ENCODE assay signal across 8 mouse cellular contexts in the genomic region with DNA sequence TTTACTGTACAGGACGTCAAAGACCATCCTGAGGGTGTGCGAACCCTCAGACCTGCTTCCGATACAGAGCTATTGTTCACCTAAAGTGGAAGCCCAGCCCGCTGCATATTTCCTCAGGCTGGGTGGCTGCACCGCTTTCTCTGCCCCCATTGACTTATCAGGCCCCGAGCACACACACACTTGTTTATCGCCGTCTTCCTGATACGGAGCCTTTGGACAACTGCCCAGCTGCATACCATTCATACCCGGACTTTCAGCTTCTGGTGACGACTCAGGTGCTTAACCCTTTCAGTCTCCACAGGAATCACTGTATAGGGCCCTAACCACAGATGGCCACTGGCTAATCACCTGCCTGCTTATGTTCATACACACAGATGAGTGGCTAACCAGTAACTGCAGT.
DNase-seq lines count a peak whose midpoint lies in the region; ATAC-seq and TF ChIP-seq lines count a peak whose summit lies in the region.

No protein-coding gene starts in this region.

- peak; percentile 97 for TF ChIP-seq EP300 in heart, postnatal 0 days (IDR thresholded peaks at IDR 0.05; ENCODE audit: low read depth)

- no peak overlapping the region for H3K4me3 ChIP-seq in forebrain, embryonic 12.5 days (replicated peaks)
- no peak overlapping the region for H3K4me3 ChIP-seq in forebrain, embryonic 11.5 days (ENCODE audit: low read depth, low read length)
- no peak overlapping the region for H3K4me3 ChIP-seq in heart, postnatal 0 days (ENCODE audit: low read depth, low read length)
- H3K4me3 ChIP-seq in limb, embryonic 13.5 days = no peak overlapping the region

- 0 out of 2 replicates have a peak, but pooled peaks have one; percentile 30 for ATAC-seq in forebrain, embryonic 12.5 days (ENCODE audit: low FRiP score)
- no peak; the same call in 1 of the 2 replicates for ATAC-seq in forebrain, embryonic 11.5 days (replicated peaks; ENCODE audit: low FRiP score)
- peak; percentile 88 for ATAC-seq in heart, postnatal 0 days (ENCODE audit: insufficient read depth, low read depth)
- ATAC-seq in limb, embryonic 13.5 days (ENCODE audit: low FRiP score, low read depth) = peak; percentile 48; the same call in 1 of the 2 replicates

- H3K4me1 ChIP-seq in forebrain, embryonic 12.5 days = peaks cover 17% of the 10 kb centered on the region
- H3K4me1 ChIP-seq in forebrain, embryonic 11.5 days (replicated peaks; ENCODE audit: control insufficient read depth, insufficient read depth, low read length) = no peaks in the 10 kb centered on the region
- H3K4me1 ChIP-seq in heart, postnatal 0 days (ENCODE audit: control insufficient read depth, insufficient read depth) = peaks cover 30% of the 10 kb centered on the region
- peaks cover 34% of the 10 kb centered on the region for H3K4me1 ChIP-seq in limb, embryonic 13.5 days

- no peak overlapping the region for H3K4me2 ChIP-seq in forebrain, embryonic 12.5 days
- no peak overlapping the region for H3K4me2 ChIP-seq in forebrain, embryonic 11.5 days (ENCODE audit: low read depth, low read length, severe bottlenecking)
- peak overlapping the region; percentile 7; the same call in 1 of the 2 replicates for H3K4me2 ChIP-seq in heart, postnatal 0 days (ENCODE audit: low read depth, low read length)
- H3K4me2 ChIP-seq in limb, embryonic 13.5 days (replicated peaks) = peak overlapping the region; percentile 16

- 20% methylated on average over 11 of the region's 11 CpGs for WGBS in forebrain, embryonic 12.5 days
- 23% methylated on average over 11 of the region's 11 CpGs for WGBS in forebrain, embryonic 11.5 days
- 2% methylated on average over 11 of the region's 11 CpGs for WGBS in heart, postnatal 0 days
- WGBS in limb, embryonic 13.5 days = 13% methylated on average over 11 of the region's 11 CpGs

- 0 out of 2 replicates have a peak overlapping the region, but pooled peaks have one; percentile 33 for H3K27ac ChIP-seq in forebrain, embryonic 12.5 days
- H3K27ac ChIP-seq in forebrain, embryonic 11.5 days (ENCODE audit: low read depth, low read length) = no peak overlapping the region
- peak overlapping the region; percentile 68 for H3K27ac ChIP-seq in heart, postnatal 0 days (ENCODE audit: low read depth)
- no peak overlapping the region for H3K27ac ChIP-seq in limb, embryonic 13.5 days

- no peak overlapping the region for H3K9ac ChIP-seq in forebrain, embryonic 12.5 days
- H3K9ac ChIP-seq in forebrain, embryonic 11.5 days (ENCODE audit: low read length) = no peak overlapping the region; the same call in 1 of the 2 replicates
- no peak overlapping the region for H3K9ac ChIP-seq in heart, postnatal 0 days (replicated peaks; ENCODE audit: low read depth, low read length)
- H3K9ac ChIP-seq in limb, embryonic 13.5 days = no peak overlapping the region

- TF ChIP-seq POLR2A in brain, embryonic 14.5 days (IDR thresholded peaks at IDR 0.05; ENCODE audit: borderline replicate concordance, extremely low read depth, insufficient read depth, insufficient read length, poor library complexity, severe bottlenecking) = no peak

- TF ChIP-seq CTCF in brain, embryonic 14.5 days (IDR thresholded peaks at IDR 0.05; ENCODE audit: borderline replicate concordance, extremely low read depth, insufficient read depth, insufficient read length) = no peak
- no peak for TF ChIP-seq CTCF in heart, postnatal 0 days (IDR thresholded peaks at IDR 0.05; ENCODE audit: low read depth)

- DNase-seq in forebrain, embryonic 11.5 days (ENCODE audit: low spot score) = no peak
- peak; percentile 56 for DNase-seq in brain, embryonic 14.5 days (ENCODE audit: low read depth)
- DNase-seq in heart, postnatal 0 days (ENCODE audit: low spot score) = peak; percentile 86
- DNase-seq in ovary, postnatal 14 days (ENCODE audit: low spot score) = peak; percentile 29
- no peak for DNase-seq in left cerebral cortex, adult 18-20 months (ENCODE audit: low spot score in 2 of 2)
- no peak for DNase-seq in layer of hippocampus, adult 18-20 months (ENCODE audit: low spot score in 2 of 2)

- no peaks in the 10 kb centered on the region for H3K27me3 ChIP-seq in forebrain, embryonic 12.5 days
- H3K27me3 ChIP-seq in forebrain, embryonic 11.5 days (ENCODE audit: control insufficient read depth, insufficient read depth, low read length) = no peaks in the 10 kb centered on the region
- H3K27me3 ChIP-seq in heart, postnatal 0 days (ENCODE audit: control insufficient read depth, insufficient read depth, low read length) = no peaks in the 10 kb centered on the region
- H3K27me3 ChIP-seq in limb, embryonic 13.5 days = no peaks in the 10 kb centered on the region

- H3K9me3 ChIP-seq in forebrain, embryonic 12.5 days = no peaks in the 10 kb centered on the region
- no peaks in the 10 kb centered on the region for H3K9me3 ChIP-seq in forebrain, embryonic 11.5 days (ENCODE audit: control insufficient read depth, low read length)
- H3K9me3 ChIP-seq in heart, postnatal 0 days (replicated peaks; ENCODE audit: control insufficient read depth, low read length) = no peaks in the 10 kb centered on the region
- H3K9me3 ChIP-seq in limb, embryonic 13.5 days = no peaks in the 10 kb centered on the region

- H3K36me3 ChIP-seq in forebrain, embryonic 12.5 days (replicated peaks) = no peaks in the 10 kb centered on the region
- no peaks in the 10 kb centered on the region for H3K36me3 ChIP-seq in forebrain, embryonic 11.5 days (ENCODE audit: control insufficient read depth, insufficient read depth, low read length)
- no peaks in the 10 kb centered on the region for H3K36me3 ChIP-seq in heart, postnatal 0 days (replicated peaks; ENCODE audit: control insufficient read depth, insufficient read depth, low read length)
- H3K36me3 ChIP-seq in limb, embryonic 13.5 days = no peaks in the 10 kb centered on the region

Comparison
In these comparisons a context has a peak if more than half of its experiments do, and no peak if none do; other contexts are left out.
1. H3K27ac ChIP-seq: peak in forebrain, embryonic 12.5 days (single experiment) and heart, postnatal 0 days (single experiment); none in forebrain, embryonic 11.5 days (single experiment) and limb, embryonic 13.5 days (single experiment).
2. H3K4me2 ChIP-seq: peak in heart, postnatal 0 days (single experiment) and limb, embryonic 13.5 days (single experiment); none in forebrain, embryonic 12.5 days (single experiment) and forebrain, embryonic 11.5 days (single experiment).
3. DNase-seq: peak in brain, embryonic 14.5 days (single experiment), heart, postnatal 0 days (single experiment) and ovary, postnatal 14 days (single experiment); none in forebrain, embryonic 11.5 days (single experiment), left cerebral cortex, adult 18-20 months (0 of 2) and layer of hippocampus, adult 18-20 months (0 of 2).